Mouse (Mus musculus) bone marrow macrophage, adult 2 months (primary cell): ENCODE data around the gene Cnrip1.
A peak's percentile ranks its signal among the peaks of the same experiment; 100 is the strongest.

Experiments
- CTCF ChIP-seq: IDR thresholded peaks from 2 replicates; pipeline ENCODE4 v1.5.1; 2012; ENCODE audit warnings: low read depth, mild to moderate bottlenecking, low read length, moderate library complexity
- POLR2A ChIP-seq: IDR thresholded peaks from 2 replicates; pipeline ENCODE4 v1.6.1; 2012; ENCODE audit warnings: mild to moderate bottlenecking, low read depth, low read length, borderline replicate concordance

DNA sequence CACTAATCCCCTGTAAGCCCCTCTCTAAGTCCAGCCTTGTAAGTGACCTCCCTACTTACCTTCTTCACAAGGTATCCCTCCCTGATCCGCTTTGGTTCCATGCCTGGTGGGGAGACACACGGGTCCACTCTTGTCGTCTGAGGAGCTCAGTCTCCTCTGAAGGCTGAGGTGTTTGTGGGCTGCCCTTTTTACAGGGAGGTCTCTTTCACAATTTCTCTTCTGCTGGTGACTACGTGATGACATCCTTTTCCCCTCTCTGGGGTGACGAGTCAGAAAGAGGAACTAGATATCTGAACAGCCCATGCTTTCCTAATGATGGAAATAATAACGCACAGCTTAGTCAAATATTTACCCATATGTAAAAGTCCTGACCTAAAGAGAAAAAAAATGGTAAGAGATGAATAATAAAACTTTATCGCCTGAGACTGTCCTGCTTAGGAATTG, 42.9 kb upstream of the Cnrip1 start:
- TF ChIP-seq POLR2A (peak; percentile 100), CTCF (no peak)
